Mouse (Mus musculus) heart, embryonic 15.5 days (tissue): ENCODE data around the gene Slc4a8. TPM values are rescaled to one million over a fixed set of nuclear protein-coding genes. Genes with fewer than 3 reads are reported as not detected.
A peak's percentile ranks its signal among the peaks of the same experiment; 100 is the strongest.
"Not testable (repeated sequence)": the region's sequence is repeated elsewhere in the genome, so short reads cannot be mapped to it uniquely, and the experiment has no call there.

ENCODE experiments used
- ATAC-seq: fragments of 200-750 bp; cut with Nextera tagmentation; replicated peaks from 2 replicates; pipeline ENCODE4 v1.8.0; 2017; ENCODE audit warnings: low read depth, moderate TSS enrichment; ENCODE audit not compliant: insufficient number of reproducible peaks, insufficient read depth, low FRiP score
- H3K27ac ChIP-seq: fragments of 300-500 bp; sonication (generic); 2 replicates; pipeline ENCODE4 v1.5.1; 2015; ENCODE audit warnings: mild to moderate bottlenecking, inconsistent platforms
- H3K27me3 ChIP-seq: fragments of 300-500 bp; sonication (generic); 2 replicates; pipeline ENCODE4 v1.6.1; 2015; ENCODE audit warnings: inconsistent platforms
- H3K36me3 ChIP-seq: fragments of 300-500 bp; sonication (generic); 2 replicates; pipeline ENCODE4 v1.6.1; 2015; ENCODE audit warnings: mild to moderate bottlenecking, inconsistent platforms
- H3K4me1 ChIP-seq: fragments of 300-500 bp; sonication (generic); replicated peaks from 2 replicates; pipeline ENCODE4 v1.6.1; 2015; ENCODE audit warnings: inconsistent platforms
- H3K4me2 ChIP-seq: fragments of 300-500 bp; sonication (generic); 2 replicates; pipeline ENCODE4 v1.6.1; 2015; ENCODE audit warnings: inconsistent platforms, mild to moderate bottlenecking, moderate library complexity
- H3K4me3 ChIP-seq: fragments of 300-500 bp; sonication (generic); 2 replicates; pipeline ENCODE4 v1.5.1; 2015; ENCODE audit warnings: mild to moderate bottlenecking, inconsistent platforms
- H3K9ac ChIP-seq: fragments of 300-500 bp; sonication (generic); 2 replicates; pipeline ENCODE4 v1.6.1; 2015; ENCODE audit warnings: mild to moderate bottlenecking, inconsistent platforms
- H3K9me3 ChIP-seq: fragments of 300-500 bp; sonication (generic); replicated peaks from 2 replicates; pipeline ENCODE4 v1.6.1; 2016; ENCODE audit warnings: inconsistent platforms
- WGBS: fragments of 180-500 bp; shearing (Covaris S2); methylation state at CpG from one replicate; pipeline ENCODE4 v1.1.7; 2015; ENCODE audit warnings: mixed read lengths; 5-methylcytosine and 5-hydroxymethylcytosine counted together
- polyA plus RNA-seq: library from polyadenylated mRNA; unstranded; fragments of >200 nt; fragmentation: Nextera tagmentation; extraction: Ambion mirVana; gene quantifications from 2 replicates; pipeline ENCODE4 v1.2.1, GENCODE M21; 2015

The Slc4a8 gene
- polyA plus RNA-seq, 1 experiment from 2014 or later: 0.53 TPM

DNA sequence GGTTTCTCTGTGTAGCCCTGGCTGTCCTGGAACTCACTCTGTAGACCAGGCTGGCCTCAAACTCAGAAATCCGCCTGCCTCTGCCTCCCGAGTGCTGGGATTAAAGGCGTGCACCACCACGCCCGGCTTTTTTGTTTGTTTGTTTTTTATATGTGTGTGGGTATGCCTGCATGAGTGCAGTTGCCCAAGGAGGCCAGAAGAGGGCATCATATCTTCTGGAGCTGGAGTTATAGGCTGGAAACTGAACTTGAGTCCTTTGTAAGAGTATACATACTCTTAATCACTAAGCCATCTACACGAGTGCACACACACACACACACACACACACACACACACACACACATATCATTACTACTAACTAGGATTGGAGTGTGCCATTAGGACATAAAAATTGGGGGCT lies 12.3 kb downstream of the Slc4a8 start:
- WGBS: 89% methylated on average over 6 of the region's 6 CpGs
- H3K36me3 ChIP-seq, H3K9ac ChIP-seq, ATAC-seq, H3K27ac ChIP-seq, H3K4me1 ChIP-seq, H3K4me3 ChIP-seq, H3K9me3 ChIP-seq, H3K4me2 ChIP-seq: not testable (repeated sequence)
- peaks cover 49% of the 10 kb centered on the region for H3K27me3 ChIP-seq

DNA sequence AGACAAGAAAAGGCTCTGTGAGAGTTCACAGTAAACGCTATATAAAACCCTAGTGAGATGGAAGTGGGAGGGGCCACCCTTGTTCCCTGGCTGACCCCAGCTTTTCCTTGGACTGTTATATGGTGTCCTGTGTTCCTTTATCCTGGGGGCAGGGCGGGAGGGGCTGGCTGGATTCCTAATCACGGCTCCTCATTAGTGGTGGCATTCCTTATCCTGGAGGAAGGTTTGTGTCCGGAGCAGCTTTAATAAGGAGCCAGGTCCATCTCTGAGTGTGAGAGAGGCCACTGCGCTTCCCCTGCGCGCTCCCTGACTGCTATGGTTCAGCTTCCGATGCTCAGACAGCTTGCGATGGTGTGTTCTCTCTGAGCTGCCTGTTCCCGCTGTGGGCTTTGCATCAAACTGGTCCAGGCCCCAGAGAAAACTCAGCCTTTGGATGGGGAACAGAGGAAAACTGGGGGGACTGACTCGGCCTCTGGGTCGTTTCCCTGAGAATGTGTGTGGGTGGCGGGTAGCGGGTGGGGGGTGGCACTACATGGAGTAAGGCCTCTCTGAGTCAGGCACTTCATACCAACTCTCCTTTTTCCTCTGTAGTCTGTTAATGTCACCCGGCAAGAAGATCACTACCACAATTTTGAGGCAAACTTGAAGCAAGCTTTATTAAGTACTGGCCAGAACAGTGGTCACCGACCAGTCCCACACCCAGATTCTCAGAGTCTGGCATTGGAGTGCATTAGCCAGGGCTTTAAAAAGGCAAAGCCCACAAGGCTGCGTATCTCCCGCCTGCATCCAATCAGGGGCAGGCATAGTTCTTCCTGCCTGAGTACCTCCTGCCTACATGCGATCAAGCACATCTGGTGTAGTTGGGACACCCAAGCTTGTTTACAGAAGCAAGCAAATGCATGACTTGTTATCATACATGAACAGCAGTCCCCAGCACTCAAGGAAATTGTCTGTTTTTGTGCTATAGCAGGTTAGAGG lies 13.9 kb downstream of the Slc4a8 start:
- no peak for ATAC-seq
- WGBS: 50% methylated on average over 19 of the region's 19 CpGs
- Histone ChIP-seq H3K27ac (no peak overlapping the region), H3K27me3 (peaks cover 47% of the 10 kb centered on the region), H3K36me3 (no peaks in the 10 kb centered on the region), H3K9ac (no peak overlapping the region), H3K4me3 (no peak overlapping the region), H3K9me3 (no peaks in the 10 kb centered on the region), H3K4me2 (no peak overlapping the region), H3K4me1 (0 out of 2 replicates have a peak, but pooled peaks cover 5% of the 10 kb centered on the region)

DNA sequence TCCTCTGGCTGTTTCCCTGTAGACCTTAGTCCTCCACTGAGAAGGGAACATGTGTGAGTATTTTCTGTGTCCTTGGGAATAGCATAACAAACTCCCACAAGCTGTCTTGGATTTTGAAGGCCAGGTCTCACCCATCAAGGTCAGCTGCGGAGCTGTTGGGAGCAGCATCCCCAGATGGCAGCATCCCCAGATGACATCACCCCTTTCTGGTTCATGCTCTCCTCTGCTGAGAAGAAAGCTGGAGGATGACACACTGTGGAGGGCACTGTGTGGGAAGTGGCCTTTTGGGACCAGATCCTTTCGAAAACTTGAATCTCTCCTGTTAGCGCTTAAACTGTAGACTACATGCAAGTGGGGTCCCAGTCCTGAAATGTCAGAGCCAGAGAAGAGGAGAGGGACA lies 14.9 kb downstream of the Slc4a8 start:
- no peaks in the 10 kb centered on the region for H3K36me3 ChIP-seq
- H3K9me3 ChIP-seq: no peaks in the 10 kb centered on the region
- H3K4me2 ChIP-seq: no peak overlapping the region
- no peak overlapping the region for H3K4me3 ChIP-seq
- ATAC-seq: no peak
- H3K4me1 ChIP-seq: 0 out of 2 replicates have a peak, but pooled peaks cover 5% of the 10 kb centered on the region
- no peak overlapping the region for H3K9ac ChIP-seq
- H3K27me3 ChIP-seq: peaks cover 38% of the 10 kb centered on the region
- 79% methylated on average over 3 of the region's 3 CpGs for WGBS
- no peak overlapping the region for H3K27ac ChIP-seq

DNA sequence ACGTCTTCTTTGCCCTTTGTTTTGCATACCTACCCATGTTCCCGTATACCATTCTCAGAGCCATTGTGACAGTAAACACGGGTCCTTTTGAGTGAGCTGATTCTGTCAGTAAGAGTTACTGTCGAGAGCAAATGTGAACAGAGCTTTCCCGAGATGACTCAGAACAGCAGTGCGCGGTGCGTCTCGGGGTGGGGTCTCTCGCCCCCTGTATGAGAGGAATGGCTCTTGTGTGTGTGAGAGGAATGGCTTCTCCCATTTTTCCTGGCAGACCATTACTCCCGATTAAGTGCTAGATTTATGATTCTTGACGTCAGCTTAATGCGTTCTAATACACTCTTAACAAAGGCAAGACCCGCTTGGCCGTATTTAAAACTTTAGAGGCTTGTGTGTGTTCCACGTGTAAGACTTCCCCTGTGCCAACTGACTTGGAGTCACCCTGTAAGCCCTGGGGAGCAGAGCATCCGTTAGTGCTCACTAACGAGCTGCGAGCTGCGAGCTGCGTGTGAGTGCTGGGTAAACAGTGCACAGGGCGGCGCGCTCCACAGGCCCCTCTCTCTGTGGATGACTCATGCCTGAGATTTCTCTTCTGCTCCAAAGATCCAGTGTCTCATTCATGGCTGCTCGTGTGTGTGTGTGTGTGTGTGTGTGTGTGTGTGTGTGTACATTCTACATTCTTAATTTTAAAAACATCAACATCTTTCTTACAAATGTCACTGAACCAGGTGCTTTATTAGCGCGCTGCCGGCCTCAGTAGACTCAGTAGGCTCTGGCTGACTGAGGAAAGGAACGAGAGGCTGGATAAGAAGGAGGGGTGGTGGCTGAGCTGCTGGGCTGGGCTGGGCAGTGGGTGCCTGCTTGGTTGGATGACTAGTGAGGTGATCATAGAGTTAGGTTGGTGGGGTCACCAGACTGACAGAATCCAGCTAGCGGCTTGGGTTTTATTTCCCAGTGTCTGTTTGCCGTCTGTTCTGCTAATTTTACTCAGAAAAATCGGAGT lies 15.8 kb downstream of the Slc4a8 start:
- Histone ChIP-seq H3K4me3 (no peak overlapping the region), H3K4me1 (0 out of 2 replicates have a peak, but pooled peaks cover 5% of the 10 kb centered on the region), H3K27ac (no peak overlapping the region), H3K27me3 (peaks cover 33% of the 10 kb centered on the region), H3K9ac (no peak overlapping the region), H3K36me3 (no peaks in the 10 kb centered on the region), H3K9me3 (no peaks in the 10 kb centered on the region), H3K4me2 (no peak overlapping the region)
- 58% methylated on average over 32 of the region's 32 CpGs for WGBS
- ATAC-seq: peak; percentile 62; the same call in 1 of the 2 replicates

DNA sequence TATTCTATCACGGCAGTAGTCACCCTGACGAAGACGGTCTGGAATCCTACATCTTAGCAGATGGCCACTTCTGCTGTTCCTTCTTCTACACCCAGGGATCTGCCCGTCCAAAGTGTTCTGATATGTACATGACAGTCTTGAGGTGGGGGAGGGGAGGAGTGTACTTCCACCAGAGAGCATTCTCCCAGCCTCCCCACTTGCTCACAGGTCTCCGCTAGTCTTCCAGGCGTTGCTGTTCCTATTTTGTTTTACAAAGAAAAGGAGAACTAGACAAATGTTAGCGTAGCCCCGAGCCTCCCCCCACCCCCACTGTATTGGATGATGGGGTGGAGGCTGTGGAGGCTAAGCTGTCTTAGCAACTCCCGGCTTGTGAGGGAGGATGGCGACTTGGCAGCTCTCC lies 18.3 kb downstream of the Slc4a8 start:
- Histone ChIP-seq H3K4me3 (no peak overlapping the region), H3K27me3 (peaks cover 30% of the 10 kb centered on the region), H3K4me1 (0 out of 2 replicates have a peak, but pooled peaks cover 5% of the 10 kb centered on the region), H3K4me2 (no peak overlapping the region), H3K9ac (no peak overlapping the region), H3K36me3 (no peaks in the 10 kb centered on the region), H3K9me3 (no peaks in the 10 kb centered on the region), H3K27ac (no peak overlapping the region)
- ATAC-seq: no peak
- 51% methylated on average over 10 of the region's 10 CpGs for WGBS

DNA sequence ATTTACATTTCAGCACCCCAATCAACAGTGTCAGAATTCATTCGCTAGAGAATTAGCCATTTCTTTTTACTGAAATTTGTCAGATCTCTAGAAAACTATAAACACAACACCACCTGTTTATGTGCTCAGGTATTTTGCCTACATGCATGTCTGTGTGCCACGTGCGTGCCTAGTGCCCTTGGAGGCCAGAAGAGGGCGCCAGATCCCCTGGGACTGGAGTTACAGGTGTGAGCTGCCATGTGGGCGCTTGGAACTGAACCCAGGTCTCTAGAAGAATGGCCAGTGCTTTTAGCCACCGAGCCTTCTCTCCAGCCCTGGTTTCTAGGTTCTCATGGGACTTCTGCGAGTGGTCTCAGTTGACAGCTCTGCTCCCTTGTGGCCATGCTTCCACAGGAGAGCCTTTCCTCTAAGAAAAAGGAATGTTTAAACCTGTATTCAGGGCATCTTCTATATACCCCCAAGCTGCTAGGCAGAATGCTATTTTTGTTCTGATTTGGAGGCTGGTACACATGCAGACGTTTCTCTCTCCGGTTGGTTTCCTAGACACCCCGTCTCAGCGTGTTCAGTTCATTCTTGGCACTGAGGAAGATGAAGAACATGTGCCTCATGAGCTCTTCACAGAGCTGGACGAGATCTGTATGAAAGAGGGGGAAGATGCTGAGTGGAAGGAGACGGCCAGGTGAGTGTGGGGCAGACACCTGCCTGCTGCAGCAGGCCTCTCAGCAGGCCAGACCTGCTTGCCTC lies 21.9 kb downstream of the Slc4a8 start:
- Histone ChIP-seq H3K4me3 (no peak overlapping the region), H3K27ac (no peak overlapping the region), H3K9ac (no peak overlapping the region), H3K4me2 (no peak overlapping the region), H3K9me3 (no peaks in the 10 kb centered on the region), H3K4me1 (0 out of 2 replicates have a peak, but pooled peaks cover 5% of the 10 kb centered on the region), H3K36me3 (no peaks in the 10 kb centered on the region), H3K27me3 (peaks cover 16% of the 10 kb centered on the region; the same call in 1 of the 2 replicates)
- ATAC-seq: no peak
- 86% methylated on average over 13 of the region's 13 CpGs for WGBS

DNA sequence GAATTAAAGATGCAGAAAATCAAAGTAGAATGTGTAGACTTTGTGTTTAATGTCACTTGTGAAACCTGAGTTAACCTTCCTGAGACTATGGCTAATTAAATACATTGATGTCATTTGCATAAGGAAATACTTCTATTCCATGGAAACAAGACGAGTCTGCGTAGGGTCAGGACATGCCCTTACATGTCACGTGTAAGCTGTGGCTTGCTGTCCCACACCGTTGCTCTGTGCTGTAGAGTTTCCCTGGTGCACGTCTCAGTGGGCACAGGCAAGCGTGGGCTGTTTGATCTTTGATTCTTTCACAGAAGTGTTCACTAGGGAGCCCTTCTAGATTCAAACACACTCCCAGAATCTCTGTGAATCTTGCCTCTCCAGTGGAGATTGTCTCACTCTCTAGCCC lies 28.7 kb downstream of the Slc4a8 start:
- 86% methylated on average over 6 of the region's 6 CpGs for WGBS
- Histone ChIP-seq H3K27ac (no peak overlapping the region), H3K4me3 (no peak overlapping the region), H3K4me2 (no peak overlapping the region), H3K4me1 (no peaks in the 10 kb centered on the region), H3K9ac (no peak overlapping the region), H3K36me3 (no peaks in the 10 kb centered on the region), H3K27me3 (peaks cover 28% of the 10 kb centered on the region), H3K9me3 (no peaks in the 10 kb centered on the region)
- no peak for ATAC-seq

DNA sequence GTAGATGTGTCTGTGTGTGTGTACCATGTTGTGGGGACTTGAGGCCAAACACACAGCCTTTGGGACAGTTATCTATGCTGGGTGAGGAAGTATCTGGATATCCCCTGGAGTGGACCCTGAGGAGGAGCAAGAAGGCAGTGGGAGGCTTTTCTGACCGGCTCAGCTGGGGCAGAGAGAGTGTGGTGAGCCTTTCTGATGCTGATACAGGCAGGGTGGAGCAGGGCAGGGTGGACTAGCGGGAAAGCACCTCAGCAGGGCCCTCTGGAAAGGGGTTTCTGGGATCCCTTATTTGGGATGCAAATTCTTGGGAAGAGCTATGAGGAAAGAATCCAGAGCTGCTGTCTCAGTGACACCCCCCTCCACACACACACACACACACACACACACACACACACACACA lies 30.8 kb downstream of the Slc4a8 start:
- H3K9me3 ChIP-seq: no peaks in the 10 kb centered on the region
- H3K27ac ChIP-seq: no peak overlapping the region
- H3K9ac ChIP-seq: no peak overlapping the region
- peaks cover 27% of the 10 kb centered on the region for H3K27me3 ChIP-seq
- H3K4me3 ChIP-seq: no peak overlapping the region
- no peaks in the 10 kb centered on the region for H3K4me1 ChIP-seq
- H3K4me2 ChIP-seq: no peak overlapping the region
- no peak for ATAC-seq
- 50% methylated on average over 2 of the region's 2 CpGs for WGBS
- H3K36me3 ChIP-seq: no peaks in the 10 kb centered on the region

DNA sequence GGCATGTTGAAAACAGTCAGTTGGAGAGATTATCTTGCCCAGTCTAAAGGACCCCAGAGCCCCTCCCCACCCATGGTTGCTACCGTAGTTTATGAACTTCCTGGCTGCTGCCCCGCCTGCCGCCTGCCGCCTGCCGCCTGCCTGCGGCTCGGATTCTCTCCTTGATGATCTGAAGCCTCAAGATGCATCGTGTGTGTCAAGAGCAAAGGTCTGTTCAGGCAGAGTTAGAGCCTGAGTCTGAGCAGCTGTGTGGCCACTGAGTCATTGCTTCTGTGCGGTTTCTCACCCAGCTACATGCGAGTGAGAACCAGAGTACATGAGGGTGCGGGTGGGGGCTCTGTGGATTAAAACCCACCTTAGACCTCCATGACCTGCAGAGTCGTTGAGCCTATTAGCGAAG lies 39.4 kb downstream of the Slc4a8 start:
- Histone ChIP-seq H3K9me3 (no peaks in the 10 kb centered on the region), H3K27me3 (peaks cover 21% of the 10 kb centered on the region; the same call in 1 of the 2 replicates), H3K36me3 (no peaks in the 10 kb centered on the region), H3K27ac (no peak overlapping the region), H3K4me3 (no peak overlapping the region), H3K4me1 (no peaks in the 10 kb centered on the region), H3K4me2 (no peak overlapping the region), H3K9ac (no peak overlapping the region)
- 49% methylated on average over 13 of the region's 13 CpGs for WGBS
- ATAC-seq: no peak

DNA sequence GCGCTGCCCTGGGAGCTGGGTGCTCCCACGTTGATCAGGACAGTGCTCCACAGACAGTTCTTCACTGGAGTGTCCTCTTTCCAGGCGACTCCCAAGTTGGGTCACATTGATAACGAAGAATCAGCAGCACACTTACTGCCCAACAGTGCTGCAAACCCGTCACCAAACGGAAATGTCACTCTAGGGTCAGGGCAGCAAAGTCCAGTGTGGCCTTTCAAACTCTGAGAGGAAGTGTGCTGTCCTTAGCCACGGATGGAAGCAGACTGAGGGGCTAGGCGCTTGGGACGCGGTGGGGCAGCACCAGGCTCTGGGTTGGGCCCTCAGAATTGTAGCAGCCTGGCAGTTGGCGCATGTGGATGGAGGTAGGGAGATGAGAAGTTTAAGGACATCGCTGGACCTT lies 46.5 kb downstream of the Slc4a8 start:
- Histone ChIP-seq H3K9me3 (no peaks in the 10 kb centered on the region), H3K4me2 (no peak overlapping the region), H3K4me3 (no peak overlapping the region), H3K4me1 (peaks cover 7% of the 10 kb centered on the region; the same call in 1 of the 2 replicates), H3K36me3 (no peaks in the 10 kb centered on the region), H3K27ac (no peak overlapping the region), H3K9ac (no peak overlapping the region), H3K27me3 (peaks cover 5% of the 10 kb centered on the region; the same call in 1 of the 2 replicates)
- ATAC-seq: no peak
- 74% methylated on average over 12 of the region's 12 CpGs for WGBS
